Mouse (Mus musculus): ENCODE results near the gene Slc37a1. TPM values are rescaled to one million over a fixed set of nuclear protein-coding genes. Genes with fewer than 3 reads are reported as not detected.
A peak's percentile ranks its signal among the peaks of the same experiment; 100 is the strongest.

The Slc37a1 gene
- polyA plus RNA-seq, 1 experiment from 2014 or later = 5.9 TPM

GRCm38 (mm10) chr17:31290311-31290710 is 3.7 kb downstream of the Slc37a1 start:
- Histone ChIP-seq H3K9ac (no peak overlapping the region), H3K4me1 (ENCODE audit: insufficient read depth) (no peaks in the 10 kb centered on the region), H3K27ac (ENCODE audit: low read depth) (no peak overlapping the region), H3K4me2 (no peak overlapping the region), H3K4me3 (ENCODE audit: low read depth, low read length) (no peak overlapping the region), H3K27me3 (ENCODE audit: insufficient read depth, low read length) (peaks cover 3% of the 10 kb centered on the region; the same call in 1 of the 2 replicates), H3K36me3 (ENCODE audit: insufficient read depth) (no peaks in the 10 kb centered on the region), H3K9me3 (ENCODE audit: low read depth, low read length) (no peaks in the 10 kb centered on the region)
- ATAC-seq (ENCODE audit: insufficient read depth) (no peak), DNase-seq (no peak)
- TF ChIP-seq CTCF (IDR thresholded peaks at IDR 0.05; ENCODE audit: low read depth) = no peak

- H3K4me2 ChIP-seq = no peak overlapping the region
- H3K27ac ChIP-seq (ENCODE audit: low read depth) = no peak overlapping the region
- no peaks in the 10 kb centered on the region for H3K9me3 ChIP-seq (ENCODE audit: low read depth, low read length)
- TF ChIP-seq CTCF (IDR thresholded peaks at IDR 0.05; ENCODE audit: low read depth) = no peak
- 53% methylated on average over 6 of the region's 6 CpGs for WGBS
- H3K4me1 ChIP-seq (ENCODE audit: insufficient read depth) = no peaks in the 10 kb centered on the region
- ATAC-seq (ENCODE audit: insufficient read depth) (no peak), DNase-seq (peak; percentile 22)
- no peak overlapping the region for H3K9ac ChIP-seq
- H3K36me3 ChIP-seq (ENCODE audit: insufficient read depth) = no peaks in the 10 kb centered on the region
- H3K27me3 ChIP-seq (ENCODE audit: insufficient read depth, low read length) = peaks cover 8% of the 10 kb centered on the region; the same call in 1 of the 2 replicates
- H3K4me3 ChIP-seq (ENCODE audit: low read depth, low read length) = no peak overlapping the region
These were observed 4.3 kb downstream of the Slc37a1 start for GRCm38 (mm10) chr17:31290859-31291258.

- no peak for ATAC-seq (ENCODE audit: insufficient read depth)
- H3K4me1 ChIP-seq (ENCODE audit: insufficient read depth) = peaks cover 3% of the 10 kb centered on the region; the same call in 1 of the 2 replicates
- peak; percentile 24; the same call in 1 of the 2 replicates for TF ChIP-seq CTCF (IDR thresholded peaks at IDR 0.05; ENCODE audit: low read depth)
- H3K27me3 ChIP-seq (ENCODE audit: insufficient read depth, low read length) = peaks cover 11% of the 10 kb centered on the region; the same call in 1 of the 2 replicates
- no peaks in the 10 kb centered on the region for H3K9me3 ChIP-seq (ENCODE audit: low read depth, low read length)
- peak; percentile 14 for DNase-seq
- 72% methylated on average over 15 of the region's 15 CpGs for WGBS
- H3K36me3 ChIP-seq (ENCODE audit: insufficient read depth) = no peaks in the 10 kb centered on the region
- H3K27ac ChIP-seq (ENCODE audit: low read depth) = no peak overlapping the region
- no peak overlapping the region for H3K4me2 ChIP-seq
- no peak overlapping the region for H3K9ac ChIP-seq
- H3K4me3 ChIP-seq (ENCODE audit: low read depth, low read length) = no peak overlapping the region
These were observed 8.0 kb downstream of the Slc37a1 start for GRCm38 (mm10) chr17:31294363-31295214.

- Histone ChIP-seq H3K4me1 (ENCODE audit: insufficient read depth) (peaks cover 3% of the 10 kb centered on the region; the same call in 1 of the 2 replicates), H3K9me3 (ENCODE audit: low read depth, low read length) (no peaks in the 10 kb centered on the region), H3K9ac (peak overlapping the region; percentile 62; the same call in 1 of the 2 replicates), H3K27me3 (ENCODE audit: insufficient read depth, low read length) (peaks cover 11% of the 10 kb centered on the region; the same call in 1 of the 2 replicates), H3K4me3 (ENCODE audit: low read depth, low read length) (peak overlapping the region; percentile 59), H3K27ac (ENCODE audit: low read depth) (no peak overlapping the region), H3K36me3 (ENCODE audit: insufficient read depth) (no peaks in the 10 kb centered on the region), H3K4me2 (peak overlapping the region; percentile 97)
- TF ChIP-seq CTCF (IDR thresholded peaks at IDR 0.05; ENCODE audit: low read depth) = peak; percentile 57
- ATAC-seq (ENCODE audit: insufficient read depth) (peak; percentile 4; the same call in 1 of the 2 replicates), DNase-seq (peak; percentile 54)
- 22% methylated on average over 25 of the region's 25 CpGs for WGBS
These were observed 8.8 kb downstream of the Slc37a1 start for GRCm38 (mm10) chr17:31295215-31295891.

- no peaks in the 10 kb centered on the region for H3K36me3 ChIP-seq (ENCODE audit: insufficient read depth)
- DNase-seq (peak; percentile 82), ATAC-seq (ENCODE audit: insufficient read depth) (peak; percentile 73)
- peak overlapping the region; percentile 62 for H3K9ac ChIP-seq
- H3K27ac ChIP-seq (ENCODE audit: low read depth) = peak overlapping the region; percentile 75
- under 1% methylated on average over 67 of the region's 68 CpGs for WGBS
- H3K9me3 ChIP-seq (ENCODE audit: low read depth, low read length) = no peaks in the 10 kb centered on the region
- peaks cover 3% of the 10 kb centered on the region; the same call in 1 of the 2 replicates for H3K4me1 ChIP-seq (ENCODE audit: insufficient read depth)
- H3K4me3 ChIP-seq (ENCODE audit: low read depth, low read length) = peak overlapping the region; percentile 59
- H3K27me3 ChIP-seq (ENCODE audit: insufficient read depth, low read length) = peaks cover 11% of the 10 kb centered on the region; the same call in 1 of the 2 replicates
- H3K4me2 ChIP-seq = peak overlapping the region; percentile 97
- TF ChIP-seq CTCF (IDR thresholded peaks at IDR 0.05; ENCODE audit: low read depth) = 0 out of 2 replicates have a peak, but pooled peaks have one; percentile 15
These were observed 9.5 kb downstream of the Slc37a1 start for GRCm38 (mm10) chr17:31295892-31296781.

GRCm38 (mm10) chr17:31297521-31297939 is 10.9 kb downstream of the Slc37a1 start:
- H3K27ac ChIP-seq (ENCODE audit: low read depth) = peak overlapping the region; percentile 43; the same call in 1 of the 2 replicates
- 0 out of 2 replicates have a peak overlapping the region, but pooled peaks have one; percentile 0 for H3K4me3 ChIP-seq (ENCODE audit: low read depth, low read length)
- peak overlapping the region; percentile 97 for H3K4me2 ChIP-seq
- 3% methylated on average over 7 of the region's 7 CpGs for WGBS
- TF ChIP-seq CTCF (IDR thresholded peaks at IDR 0.05; ENCODE audit: low read depth) = 0 out of 2 replicates have a peak, but pooled peaks have one; percentile 9
- peak; percentile 38; the same call in 1 of the 2 replicates for ATAC-seq (ENCODE audit: insufficient read depth)
- no peaks in the 10 kb centered on the region for H3K9me3 ChIP-seq (ENCODE audit: low read depth, low read length)
- no peak overlapping the region for H3K9ac ChIP-seq
- no peaks in the 10 kb centered on the region for H3K36me3 ChIP-seq (ENCODE audit: insufficient read depth)
- H3K27me3 ChIP-seq (ENCODE audit: insufficient read depth, low read length) = peaks cover 11% of the 10 kb centered on the region; the same call in 1 of the 2 replicates
- peak; percentile 86 for DNase-seq
- H3K4me1 ChIP-seq (ENCODE audit: insufficient read depth) = peaks cover 3% of the 10 kb centered on the region; the same call in 1 of the 2 replicates

Data from lung, embryonic 14.5 days (tissue).